Comparison of ENCODE assay signal across 9 mouse cellular contexts in genomic region chr12:84384644-84385081, GRCm38 (mm10). TPM values are rescaled to one million over a fixed set of nuclear protein-coding genes. Genes with fewer than 3 reads are reported as not detected.
DNase-seq lines count a peak whose midpoint lies in the region; ATAC-seq lines count a peak whose summit lies in the region.
"Had no signal": no experiment of that assay in that cellular context is flagged by ENCODE, and none has a peak within 500 bp of the region (broad histone marks: within the 10 kb centered on the region; RNA-seq: fewer than 3 reads in every experiment).

No protein-coding gene starts in this region.

- H3K9ac ChIP-seq in hindbrain, embryonic 16.5 days (ENCODE audit: low read depth, low read length) = no peak overlapping the region
- no peak overlapping the region for H3K9ac ChIP-seq in hindbrain, embryonic 12.5 days
- H3K9ac ChIP-seq in intestine, embryonic 16.5 days (ENCODE audit: low read depth, low read length) = 0 out of 2 replicates have a peak overlapping the region, but pooled peaks have one; percentile 4
- H3K9ac ChIP-seq in midbrain, embryonic 13.5 days (replicated peaks) = no peak overlapping the region
- H3K9ac ChIP-seq: embryonic facial prominence, embryonic 12.5 days had no signal

- DNase-seq in lung, postnatal 36 days = peak; percentile 70
- no peak for DNase-seq in left cerebral cortex, adult 18-20 months (ENCODE audit: low spot score in 2 of 2)

- no peaks in the 10 kb centered on the region; the same call in none of the 2 replicates for H3K36me3 ChIP-seq in hindbrain, embryonic 16.5 days (ENCODE audit: control insufficient read depth, insufficient read depth, low read length)
- H3K36me3 ChIP-seq in hindbrain, embryonic 12.5 days = peaks cover 3% of the 10 kb centered on the region; the same call in 1 of the 2 replicates
- H3K36me3 ChIP-seq in intestine, embryonic 16.5 days (ENCODE audit: control insufficient read depth, insufficient read depth, low read length) = no peaks in the 10 kb centered on the region
- H3K36me3 ChIP-seq in midbrain, embryonic 13.5 days = peaks cover 5% of the 10 kb centered on the region; the same call in 1 of the 2 replicates

- H3K27ac ChIP-seq in hindbrain, embryonic 16.5 days (ENCODE audit: low read depth, low read length) = no peak overlapping the region
- H3K27ac ChIP-seq in hindbrain, embryonic 12.5 days = no peak overlapping the region
- H3K27ac ChIP-seq in intestine, embryonic 16.5 days (ENCODE audit: low read length) = peak overlapping the region; percentile 78
- H3K27ac ChIP-seq in midbrain, embryonic 13.5 days = no peak overlapping the region
- H3K27ac ChIP-seq: embryonic facial prominence, embryonic 12.5 days had no signal

- WGBS in hindbrain, embryonic 16.5 days = 57% methylated on average over 5 of the region's 5 CpGs
- 84% methylated on average over 5 of the region's 5 CpGs for WGBS in hindbrain, embryonic 12.5 days
- WGBS in intestine, embryonic 16.5 days = 59% methylated on average over 5 of the region's 5 CpGs
- whole genome bisulfite sequencing in midbrain, embryonic 13.5 days = 90% methylated on average over 5 of the region's 5 CpGs

- H3K4me2 ChIP-seq in hindbrain, embryonic 16.5 days (ENCODE audit: low read length) = no peak overlapping the region
- no peak overlapping the region for H3K4me2 ChIP-seq in hindbrain, embryonic 12.5 days (replicated peaks)
- H3K4me2 ChIP-seq in intestine, embryonic 16.5 days (ENCODE audit: low read depth, low read length) = no peak overlapping the region
- no peak overlapping the region for H3K4me2 ChIP-seq in midbrain, embryonic 13.5 days (replicated peaks)
- H3K4me2 ChIP-seq: embryonic facial prominence, embryonic 12.5 days had no signal

- H3K9me3 ChIP-seq in hindbrain, embryonic 16.5 days (ENCODE audit: control insufficient read depth, low read length) = no peaks in the 10 kb centered on the region
- no peaks in the 10 kb centered on the region for H3K9me3 ChIP-seq in hindbrain, embryonic 12.5 days (replicated peaks)
- no peaks in the 10 kb centered on the region for H3K9me3 ChIP-seq in intestine, embryonic 16.5 days (ENCODE audit: control insufficient read depth, low read length)
- no peaks in the 10 kb centered on the region for H3K9me3 ChIP-seq in midbrain, embryonic 13.5 days
- H3K9me3 ChIP-seq: embryonic facial prominence, embryonic 12.5 days had no signal

- H3K4me3 ChIP-seq in hindbrain, embryonic 16.5 days (ENCODE audit: low read length) = no peak overlapping the region
- no peak overlapping the region for H3K4me3 ChIP-seq in hindbrain, embryonic 12.5 days
- H3K4me3 ChIP-seq in intestine, embryonic 16.5 days (ENCODE audit: low read length) = no peak overlapping the region
- H3K4me3 ChIP-seq in midbrain, embryonic 13.5 days (replicated peaks) = no peak overlapping the region
- H3K4me3 ChIP-seq: embryonic facial prominence, embryonic 12.5 days had no signal

- 0 out of 2 replicates have a peak, but pooled peaks have one; percentile 40 for ATAC-seq in hindbrain, embryonic 16.5 days
- ATAC-seq in hindbrain, embryonic 12.5 days (ENCODE audit: low FRiP score) = no peak
- peak; percentile 55 for ATAC-seq in common myeloid progenitor, adult 5-6 weeks (replicated peaks; ENCODE audit: low read depth, poor library complexity, severe bottlenecking)
- ATAC-seq in intestine, embryonic 16.5 days = peak; percentile 95
- no peak for ATAC-seq in midbrain, embryonic 13.5 days
- no peak for ATAC-seq in erythroid progenitor cell, adult 5-6 weeks (replicated peaks; ENCODE audit: low FRiP score, poor library complexity, severe bottlenecking)

- no peaks in the 10 kb centered on the region for H3K4me1 ChIP-seq in hindbrain, embryonic 16.5 days (ENCODE audit: control insufficient read depth, insufficient read depth, low read depth, low read length)
- H3K4me1 ChIP-seq in hindbrain, embryonic 12.5 days = no peaks in the 10 kb centered on the region
- peaks cover 2% of the 10 kb centered on the region; the same call in 1 of the 2 replicates for H3K4me1 ChIP-seq in intestine, embryonic 16.5 days (ENCODE audit: control insufficient read depth, insufficient read depth, low read length)
- H3K4me1 ChIP-seq in midbrain, embryonic 13.5 days (replicated peaks) = no peaks in the 10 kb centered on the region
- H3K4me1 ChIP-seq: embryonic facial prominence, embryonic 12.5 days had no signal

- H3K27me3 ChIP-seq in hindbrain, embryonic 16.5 days (replicated peaks; ENCODE audit: control insufficient read depth, insufficient read depth, low read length) = no peaks in the 10 kb centered on the region
- no peaks in the 10 kb centered on the region for H3K27me3 ChIP-seq in hindbrain, embryonic 12.5 days
- H3K27me3 ChIP-seq in intestine, embryonic 16.5 days (replicated peaks; ENCODE audit: control insufficient read depth, insufficient read depth, low read length) = no peaks in the 10 kb centered on the region
- no peaks in the 10 kb centered on the region for H3K27me3 ChIP-seq in midbrain, embryonic 13.5 days
- H3K27me3 ChIP-seq: embryonic facial prominence, embryonic 12.5 days had no signal

RNA-seq across cellular contexts. Expression of gene Fam161b, which starts 23.0 kb away (rescaled TPM):
- polyA plus RNA-seq in hindbrain, embryonic 16.5 days (2015; fragmentation: Nextera tagmentation; extraction: Ambion mirVana) = 17.5 and 19.2 TPM in 2 replicates
- 13.6 and 15.8 TPM in 2 replicates for polyA plus RNA-seq in hindbrain, embryonic 12.5 days (2016; fragmentation: Nextera tagmentation; extraction: Ambion mirVana)
- total RNA-seq in common myeloid progenitor, adult 5-6 weeks (2017) = 1.8 and 2.2 TPM in 2 replicates
- polyA plus RNA-seq in intestine, embryonic 16.5 days (2015; fragmentation: Nextera tagmentation; extraction: Ambion mirVana) = 2.3 and 3.3 TPM in 2 replicates
- 17.7 and 20.6 TPM in 2 replicates for polyA plus RNA-seq in midbrain, embryonic 13.5 days (2015; fragmentation: Nextera tagmentation; extraction: Ambion mirVana)
- 10 to 100 TPM; 11.9 to 14.8 TPM for total RNA-seq in left cerebral cortex, adult 18-20 months (2021)
- 2.9 TPM in 1 of 2 replicates, not detected in the other for total RNA-seq in erythroid progenitor cell, adult 5-6 weeks (2015; ENCODE audit: low replicate concordance)
- total RNA-seq in erythroid progenitor cell, adult 5-6 weeks (2017; ENCODE audit: low replicate concordance) = 3.6 and 3.7 TPM in 2 replicates

RNA-seq across cellular contexts. Expression of gene Coq6, which starts 23.2 kb away (rescaled TPM):
- polyA plus RNA-seq in hindbrain, embryonic 16.5 days (2015; fragmentation: Nextera tagmentation; extraction: Ambion mirVana) = 45.4 and 48.2 TPM in 2 replicates
- polyA plus RNA-seq in hindbrain, embryonic 12.5 days (2016; fragmentation: Nextera tagmentation; extraction: Ambion mirVana) = 34.6 and 37.5 TPM in 2 replicates
- 12.7 and 17.5 TPM in 2 replicates for total RNA-seq in common myeloid progenitor, adult 5-6 weeks (2017)
- 51.2 and 53.8 TPM in 2 replicates for polyA plus RNA-seq in intestine, embryonic 16.5 days (2015; fragmentation: Nextera tagmentation; extraction: Ambion mirVana)
- 42.6 and 45.0 TPM in 2 replicates for polyA plus RNA-seq in midbrain, embryonic 13.5 days (2015; fragmentation: Nextera tagmentation; extraction: Ambion mirVana)
- total RNA-seq in left cerebral cortex, adult 18-20 months (2021) = 10 to 100 TPM; 26.0 to 26.8 TPM
- total RNA-seq in erythroid progenitor cell, adult 5-6 weeks (2015; ENCODE audit: low replicate concordance) = 17.2 and 19.5 TPM in 2 replicates
- 5.6 and 14.4 TPM in 2 replicates for total RNA-seq in erythroid progenitor cell, adult 5-6 weeks (2017; ENCODE audit: low replicate concordance)

RNA-seq across cellular contexts. Expression of gene Entpd5, which starts 24.2 kb away (rescaled TPM):
- polyA plus RNA-seq in hindbrain, embryonic 16.5 days (2015; fragmentation: Nextera tagmentation; extraction: Ambion mirVana) = 11.9 and 14.6 TPM in 2 replicates
- polyA plus RNA-seq in hindbrain, embryonic 12.5 days (2016; fragmentation: Nextera tagmentation; extraction: Ambion mirVana) = 11.9 and 12.3 TPM in 2 replicates
- total RNA-seq in common myeloid progenitor, adult 5-6 weeks (2017) = 15.2 and 23.4 TPM in 2 replicates
- polyA plus RNA-seq in intestine, embryonic 16.5 days (2015; fragmentation: Nextera tagmentation; extraction: Ambion mirVana) = 53.0 and 60.2 TPM in 2 replicates
- 9.9 and 10.2 TPM in 2 replicates for polyA plus RNA-seq in midbrain, embryonic 13.5 days (2015; fragmentation: Nextera tagmentation; extraction: Ambion mirVana)
- total RNA-seq in left cerebral cortex, adult 18-20 months (2021) = 10 to 100 TPM; 24.4 to 24.6 TPM
- total RNA-seq in erythroid progenitor cell, adult 5-6 weeks (2015; ENCODE audit: low replicate concordance) = 8.6 and 17.2 TPM in 2 replicates
- 4.8 and 9.2 TPM in 2 replicates for total RNA-seq in erythroid progenitor cell, adult 5-6 weeks (2017; ENCODE audit: low replicate concordance)

RNA-seq across cellular contexts. Expression of gene Bbof1, which starts 24.2 kb away (rescaled TPM):
- polyA plus RNA-seq in hindbrain, embryonic 16.5 days (2015; fragmentation: Nextera tagmentation; extraction: Ambion mirVana) = 2.9 and 3.5 TPM in 2 replicates
- 1.2 and 2.6 TPM in 2 replicates for polyA plus RNA-seq in hindbrain, embryonic 12.5 days (2016; fragmentation: Nextera tagmentation; extraction: Ambion mirVana)
- total RNA-seq in common myeloid progenitor, adult 5-6 weeks (2017) = 4.1 and 5.0 TPM in 2 replicates
- 0.56 and 0.84 TPM in 2 replicates for polyA plus RNA-seq in intestine, embryonic 16.5 days (2015; fragmentation: Nextera tagmentation; extraction: Ambion mirVana)
- polyA plus RNA-seq in midbrain, embryonic 13.5 days (2015; fragmentation: Nextera tagmentation; extraction: Ambion mirVana) = 2.5 and 4.5 TPM in 2 replicates
- total RNA-seq in left cerebral cortex, adult 18-20 months (2021) = 1 to 10 TPM; 6.5 to 9.7 TPM
- not detected in 2 replicates for total RNA-seq in erythroid progenitor cell, adult 5-6 weeks (2015; ENCODE audit: low replicate concordance)
- total RNA-seq in erythroid progenitor cell, adult 5-6 weeks (2017; ENCODE audit: low replicate concordance) = 2.6 and 9.1 TPM in 2 replicates

RNA-seq across cellular contexts. Expression of gene Rnf113a2, which starts 32.3 kb away (rescaled TPM):
- 21.3 and 23.5 TPM in 2 replicates for polyA plus RNA-seq in hindbrain, embryonic 16.5 days (2015; fragmentation: Nextera tagmentation; extraction: Ambion mirVana)
- 29.2 and 29.9 TPM in 2 replicates for polyA plus RNA-seq in hindbrain, embryonic 12.5 days (2016; fragmentation: Nextera tagmentation; extraction: Ambion mirVana)
- total RNA-seq in common myeloid progenitor, adult 5-6 weeks (2017) = 29.2 and 34.4 TPM in 2 replicates
- 20.0 and 23.3 TPM in 2 replicates for polyA plus RNA-seq in intestine, embryonic 16.5 days (2015; fragmentation: Nextera tagmentation; extraction: Ambion mirVana)
- polyA plus RNA-seq in midbrain, embryonic 13.5 days (2015; fragmentation: Nextera tagmentation; extraction: Ambion mirVana) = 27.0 and 27.1 TPM in 2 replicates
- 10 to 100 TPM; 11.1 to 13.0 TPM for total RNA-seq in left cerebral cortex, adult 18-20 months (2021)
- total RNA-seq in erythroid progenitor cell, adult 5-6 weeks (2015; ENCODE audit: low replicate concordance) = 29.8 and 29.9 TPM in 2 replicates
- 14.8 and 15.8 TPM in 2 replicates for total RNA-seq in erythroid progenitor cell, adult 5-6 weeks (2017; ENCODE audit: low replicate concordance)

Comparison
In these comparisons a context has a peak if more than half of its experiments do, and no peak if none do; other contexts are left out.
1. ATAC-seq: peak in hindbrain, embryonic 16.5 days (single experiment), common myeloid progenitor, adult 5-6 weeks (single experiment) and intestine, embryonic 16.5 days (single experiment); none in hindbrain, embryonic 12.5 days (single experiment), midbrain, embryonic 13.5 days (single experiment) and erythroid progenitor cell, adult 5-6 weeks (single experiment).